Mouse (Mus musculus): ENCODE results near the gene Hspg2. TPM values are rescaled to one million over a fixed set of nuclear protein-coding genes. Genes with fewer than 3 reads are reported as not detected.

Gene Hspg2
- polyA plus RNA-seq, 1 experiment from 2014 or later = 31.3 TPM

DNA sequence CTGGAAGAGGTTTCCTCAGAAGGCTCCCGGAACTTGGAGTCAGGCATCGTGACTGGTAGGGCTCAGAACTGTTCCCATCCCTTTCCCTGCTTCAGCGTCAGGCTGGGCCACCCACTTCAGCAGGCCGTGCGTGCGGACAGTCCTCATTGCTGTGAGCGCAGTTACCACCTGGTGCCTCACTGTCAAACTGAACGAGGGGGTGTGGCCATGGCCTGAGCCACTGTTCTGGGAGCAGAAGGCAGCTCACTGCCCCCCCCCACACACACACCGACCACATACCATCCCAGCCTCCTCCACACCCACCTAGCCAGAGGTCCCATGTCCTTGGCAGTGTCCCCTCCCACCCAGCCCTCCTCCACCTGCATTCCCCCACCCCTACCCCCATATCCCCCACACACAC is 101.3 kb downstream of the Hspg2 start:
- H3K27me3 ChIP-seq (ENCODE audit: insufficient read depth, low read length) = no peaks in the 10 kb centered on the region
- no peak for TF ChIP-seq CTCF (IDR thresholded peaks at IDR 0.05; ENCODE audit: low read depth)
- H3K9me3 ChIP-seq (replicated peaks; ENCODE audit: low read length) = no peaks in the 10 kb centered on the region
- no peak overlapping the region for H3K27ac ChIP-seq
- DNase-seq (ENCODE audit: low spot score) = no peak
- 55% methylated on average over 9 of the region's 9 CpGs for WGBS
- no peak overlapping the region for H3K4me2 ChIP-seq (ENCODE audit: low read length)
- H3K9ac ChIP-seq (ENCODE audit: low read depth, low read length) = no peak overlapping the region
- no peak overlapping the region for H3K4me3 ChIP-seq (replicated peaks; ENCODE audit: low read depth, low read length)
- peaks cover 24% of the 10 kb centered on the region for H3K36me3 ChIP-seq (ENCODE audit: insufficient read depth, low read length)
- ATAC-seq (replicated peaks; ENCODE audit: low FRiP score, low read depth) = peak; percentile 31; the same call in 1 of the 2 replicates
- no peaks in the 10 kb centered on the region for H3K4me1 ChIP-seq (replicated peaks; ENCODE audit: insufficient read depth, low read length)

DNA sequence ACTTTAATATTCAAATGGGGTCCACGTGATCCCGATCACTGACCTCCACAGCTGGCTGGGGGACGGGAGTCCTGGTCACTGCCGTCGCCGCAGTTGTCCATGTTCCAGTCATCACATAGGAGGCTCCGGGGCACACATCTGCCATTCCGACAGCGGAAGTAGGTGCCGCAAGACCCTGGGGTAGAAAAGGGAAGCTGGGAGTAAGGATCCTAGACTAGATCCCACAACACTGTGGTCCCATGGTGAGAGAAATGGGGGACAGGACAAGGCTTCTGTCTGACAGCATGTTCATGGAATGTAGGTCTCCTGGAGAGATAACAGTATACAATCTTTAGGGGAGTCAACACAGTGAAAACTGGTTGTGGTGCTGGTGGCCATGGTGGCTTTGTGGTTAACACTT is 105.9 kb downstream of the Hspg2 start, which contains the start of gene Ldlrad2:
TSS of gene Ldlrad2 (minus strand) at position 101 of the 400 bp plus-strand sequence.
- Histone ChIP-seq H3K9me3 (replicated peaks; ENCODE audit: low read length) (no peaks in the 10 kb centered on the region), H3K27ac (no peak within 1 kb of the TSS), H3K27me3 (ENCODE audit: insufficient read depth, low read length) (no peaks in the 10 kb centered on the region), H3K4me2 (ENCODE audit: low read length) (no peak within 1 kb of the TSS), H3K4me3 (replicated peaks; ENCODE audit: low read depth, low read length) (no peak within 1 kb of the TSS), H3K4me1 (replicated peaks; ENCODE audit: insufficient read depth, low read length) (peaks cover 4% of the 10 kb centered on the region; the same call in 1 of the 2 replicates), H3K9ac (ENCODE audit: low read depth, low read length) (no peak within 1 kb of the TSS), H3K36me3 (ENCODE audit: insufficient read depth, low read length) (peaks cover 7% of the 10 kb centered on the region)
- ATAC-seq (replicated peaks; ENCODE audit: low FRiP score, low read depth) (no peak), DNase-seq (ENCODE audit: low spot score) (no peak)
- no peak for TF ChIP-seq CTCF (IDR thresholded peaks at IDR 0.05; ENCODE audit: low read depth)
- WGBS = 87% methylated on average over 10 of the region's 10 CpGs

GRCm38 (mm10) chr4:137577486-137577885 is 108.9 kb downstream of the Hspg2 start:
- WGBS = 98% methylated on average over 12 of the region's 12 CpGs
- H3K9me3 ChIP-seq (replicated peaks; ENCODE audit: low read length) = no peaks in the 10 kb centered on the region
- peaks cover 4% of the 10 kb centered on the region; the same call in 1 of the 2 replicates for H3K4me1 ChIP-seq (replicated peaks; ENCODE audit: insufficient read depth, low read length)
- DNase-seq (ENCODE audit: low spot score) = no peak
- ATAC-seq (replicated peaks; ENCODE audit: low FRiP score, low read depth) = no peak
- H3K4me3 ChIP-seq (replicated peaks; ENCODE audit: low read depth, low read length) = no peak overlapping the region
- H3K9ac ChIP-seq (ENCODE audit: low read depth, low read length) = no peak overlapping the region
- no peaks in the 10 kb centered on the region for H3K27me3 ChIP-seq (ENCODE audit: insufficient read depth, low read length)
- no peaks in the 10 kb centered on the region for H3K36me3 ChIP-seq (ENCODE audit: insufficient read depth, low read length)
- no peak overlapping the region for H3K27ac ChIP-seq
- H3K4me2 ChIP-seq (ENCODE audit: low read length) = no peak overlapping the region
- no peak for TF ChIP-seq CTCF (IDR thresholded peaks at IDR 0.05; ENCODE audit: low read depth)

GRCm38 (mm10) chr4:137578181-137578845 is 109.7 kb downstream of the Hspg2 start:
- DNase-seq (ENCODE audit: low spot score) = peak; percentile 77
- WGBS = 4% methylated on average over 39 of the region's 39 CpGs
- Histone ChIP-seq H3K4me3 (replicated peaks; ENCODE audit: low read depth, low read length) (peak overlapping the region; percentile 26; the same call in 1 of the 2 replicates), H3K27me3 (ENCODE audit: insufficient read depth, low read length) (no peaks in the 10 kb centered on the region), H3K9ac (ENCODE audit: low read depth, low read length) (no peak overlapping the region), H3K4me1 (replicated peaks; ENCODE audit: insufficient read depth, low read length) (peaks cover 4% of the 10 kb centered on the region; the same call in 1 of the 2 replicates), H3K36me3 (ENCODE audit: insufficient read depth, low read length) (no peaks in the 10 kb centered on the region), H3K9me3 (replicated peaks; ENCODE audit: low read length) (no peaks in the 10 kb centered on the region), H3K27ac (no peak overlapping the region), H3K4me2 (ENCODE audit: low read length) (peak overlapping the region; percentile 59)
- ATAC-seq (replicated peaks; ENCODE audit: low FRiP score, low read depth) = peak; percentile 67
- peak; percentile 77 for TF ChIP-seq CTCF (IDR thresholded peaks at IDR 0.05; ENCODE audit: low read depth)

DNA sequence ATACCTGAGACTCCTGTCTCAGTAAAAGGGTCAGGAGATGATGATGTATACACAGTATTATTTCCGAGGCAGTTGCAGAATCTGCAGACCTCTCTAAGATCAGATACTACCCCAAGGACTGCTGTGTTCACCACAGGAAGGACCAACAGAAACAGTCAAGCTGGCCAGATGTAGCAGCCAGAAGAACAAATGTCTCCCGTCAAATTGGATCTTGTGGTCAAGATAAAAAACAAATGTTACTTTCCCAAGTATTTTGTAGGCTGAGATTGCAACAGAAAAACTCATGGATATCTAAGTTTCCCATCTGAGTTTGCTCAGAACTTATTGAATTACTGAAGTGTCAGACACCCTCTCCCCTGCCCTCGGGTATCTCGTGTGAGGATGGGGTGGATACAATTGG is 111.2 kb downstream of the Hspg2 start:
- no peaks in the 10 kb centered on the region for H3K9me3 ChIP-seq (replicated peaks; ENCODE audit: low read length)
- H3K4me3 ChIP-seq (replicated peaks; ENCODE audit: low read depth, low read length) = no peak overlapping the region
- H3K4me2 ChIP-seq (ENCODE audit: low read length) = no peak overlapping the region
- 42% methylated on average over 4 of the region's 4 CpGs for WGBS
- no peak overlapping the region for H3K27ac ChIP-seq
- ATAC-seq (replicated peaks; ENCODE audit: low FRiP score, low read depth) (no peak), DNase-seq (ENCODE audit: low spot score) (peak; percentile 75)
- peaks cover 4% of the 10 kb centered on the region; the same call in 1 of the 2 replicates for H3K4me1 ChIP-seq (replicated peaks; ENCODE audit: insufficient read depth, low read length)
- no peak for TF ChIP-seq CTCF (IDR thresholded peaks at IDR 0.05; ENCODE audit: low read depth)
- H3K27me3 ChIP-seq (ENCODE audit: insufficient read depth, low read length) = no peaks in the 10 kb centered on the region
- H3K36me3 ChIP-seq (ENCODE audit: insufficient read depth, low read length) = no peaks in the 10 kb centered on the region
- no peak overlapping the region for H3K9ac ChIP-seq (ENCODE audit: low read depth, low read length)

DNA sequence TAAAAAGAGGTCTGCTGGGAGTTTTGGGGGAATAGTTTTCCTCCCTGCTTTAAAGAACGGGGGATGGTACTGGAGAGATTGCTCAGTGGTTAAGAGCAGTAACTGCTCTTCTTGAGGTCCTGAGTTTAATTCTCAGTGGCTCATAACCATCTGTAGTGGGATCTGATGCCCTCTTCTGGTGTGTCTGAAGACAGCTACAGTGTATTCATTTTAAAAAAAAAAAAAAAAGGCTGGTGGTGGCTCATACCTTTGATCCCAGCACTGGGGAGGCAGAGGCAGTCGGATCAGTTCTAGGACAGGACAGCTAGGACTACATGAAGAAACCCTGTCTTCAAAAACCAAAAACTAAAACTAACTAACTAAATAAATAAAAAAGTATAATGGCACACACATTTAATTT is 111.7 kb downstream of the Hspg2 start:
- peak; percentile 41 for DNase-seq (ENCODE audit: low spot score)
- Histone ChIP-seq H3K27me3 (ENCODE audit: insufficient read depth, low read length) (no peaks in the 10 kb centered on the region), H3K9me3 (replicated peaks; ENCODE audit: low read length) (no peaks in the 10 kb centered on the region), H3K4me1 (replicated peaks; ENCODE audit: insufficient read depth, low read length) (peaks cover 4% of the 10 kb centered on the region; the same call in 1 of the 2 replicates), H3K4me3 (replicated peaks; ENCODE audit: low read depth, low read length) (no peak overlapping the region), H3K36me3 (ENCODE audit: insufficient read depth, low read length) (no peaks in the 10 kb centered on the region), H3K4me2 (ENCODE audit: low read length) (no peak overlapping the region), H3K9ac (ENCODE audit: low read depth, low read length) (no peak overlapping the region), H3K27ac (no peak overlapping the region)
- 65% methylated on average over 2 of the region's 2 CpGs for WGBS
- no peak for ATAC-seq (replicated peaks; ENCODE audit: low FRiP score, low read depth)
- no peak for TF ChIP-seq CTCF (IDR thresholded peaks at IDR 0.05; ENCODE audit: low read depth)
